Mouse (Mus musculus): ENCODE results near the gene Jakmip3. TPM values are rescaled to one million over a fixed set of nuclear protein-coding genes. Genes with fewer than 3 reads are reported as not detected.
A peak's percentile ranks its signal among the peaks of the same experiment; 100 is the strongest.

Jakmip3 gene
- total RNA-seq, 2 experiments from 2014 or later, result 46.4 to 47.8 TPM

GRCm38 (mm10) chr7:139027136-139027535, 86.6 kb downstream of the Jakmip3 start:
- DNase-seq (ENCODE audit: low spot score in 2 of 2), result no peak

- DNase-seq (ENCODE audit: low spot score in 2 of 2), result no peak
Observed at GRCm38 (mm10) chr7:139031215-139031614, 90.7 kb downstream of the Jakmip3 start.

- no peak for DNase-seq (ENCODE audit: low spot score in 2 of 2)
Observed at GRCm38 (mm10) chr7:139063406-139063805, 122.9 kb downstream of the Jakmip3 start.

GRCm38 (mm10) chr7:139068182-139068623, 127.7 kb downstream of the Jakmip3 start:
- peak; percentile 68 to 92 for DNase-seq (ENCODE audit: low spot score in 2 of 2)

GRCm38 (mm10) chr7:139074189-139074588, 133.7 kb downstream of the Jakmip3 start:
- no peak for DNase-seq (ENCODE audit: low spot score in 2 of 2)

- DNase-seq (ENCODE audit: low spot score in 2 of 2), result no peak
Observed at GRCm38 (mm10) chr7:139075054-139075794, 134.7 kb downstream of the Jakmip3 start.

GRCm38 (mm10) chr7:139077283-139077682, 136.8 kb downstream of the Jakmip3 start:
- DNase-seq (ENCODE audit: low spot score in 2 of 2), result no peak

GRCm38 (mm10) chr7:139078181-139078580, 137.7 kb downstream of the Jakmip3 start:
- DNase-seq (ENCODE audit: low spot score in 2 of 2), result no peak

- no peak for DNase-seq (ENCODE audit: low spot score in 2 of 2)
Observed at GRCm38 (mm10) chr7:139079141-139079540, 138.6 kb downstream of the Jakmip3 start.

- no peak for DNase-seq (ENCODE audit: low spot score in 2 of 2)
Observed at GRCm38 (mm10) chr7:139080714-139081113, 140.2 kb downstream of the Jakmip3 start.

- DNase-seq (ENCODE audit: low spot score in 2 of 2), result peak in 1 of 2 experiments; percentile 44
Observed at GRCm38 (mm10) chr7:139081158-139081557, 140.6 kb downstream of the Jakmip3 start.

GRCm38 (mm10) chr7:139082281-139082680, 141.8 kb downstream of the Jakmip3 start:
- no peak for DNase-seq (ENCODE audit: low spot score in 2 of 2)

GRCm38 (mm10) chr7:139084316-139084715, 143.8 kb downstream of the Jakmip3 start:
- DNase-seq (ENCODE audit: low spot score in 2 of 2), result no peak

GRCm38 (mm10) chr7:139085629-139086194, 145.2 kb downstream of the Jakmip3 start, which contains the start of gene Dpysl4:
TSS of gene Dpysl4 (plus strand) at chr7:139086001.
- DNase-seq (ENCODE audit: low spot score in 2 of 2), result peak; percentile 83 to 94

- DNase-seq (ENCODE audit: low spot score in 2 of 2), result peak in 1 of 2 experiments; percentile 41
Observed at GRCm38 (mm10) chr7:139086195-139087158, 145.9 kb downstream of the Jakmip3 start.

- no peak for DNase-seq (ENCODE audit: low spot score in 2 of 2)
Observed at GRCm38 (mm10) chr7:139087801-139088200, 147.3 kb downstream of the Jakmip3 start.

GRCm38 (mm10) chr7:139089892-139090874, 149.7 kb downstream of the Jakmip3 start:
- peak in 1 of 2 experiments; percentile 73 for DNase-seq (ENCODE audit: low spot score in 2 of 2)

- DNase-seq (ENCODE audit: low spot score in 2 of 2), result no peak
Observed at GRCm38 (mm10) chr7:139091681-139092080, 151.2 kb downstream of the Jakmip3 start.

GRCm38 (mm10) chr7:139092676-139093075, 152.1 kb downstream of the Jakmip3 start:
- no peak for DNase-seq (ENCODE audit: low spot score in 2 of 2)

GRCm38 (mm10) chr7:139093124-139093523, 152.6 kb downstream of the Jakmip3 start:
- DNase-seq (ENCODE audit: low spot score in 2 of 2), result peak; percentile 48 to 71
